In the genomic region with DNA sequence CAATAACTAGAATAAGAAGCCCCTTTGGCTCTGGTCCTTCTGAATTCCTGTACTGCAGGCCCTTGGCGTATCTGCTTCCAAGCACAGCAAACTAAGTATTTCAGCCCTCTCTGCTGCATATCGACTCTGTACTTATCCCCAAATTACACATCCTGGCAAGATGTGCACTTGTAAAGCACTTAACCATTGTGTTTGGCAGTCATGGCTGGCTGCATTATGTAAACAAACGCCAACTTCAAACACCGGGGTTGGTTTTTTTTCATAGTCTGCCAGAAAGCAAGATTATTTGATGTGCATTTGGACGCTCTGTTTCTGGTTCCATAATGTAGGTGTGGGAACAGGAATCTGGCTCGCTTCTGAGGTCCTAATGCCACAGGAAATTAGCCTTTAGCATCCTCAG, we compare ENCODE assay signal across 14 mouse cellular contexts.
"Had no signal": no experiment of that assay in that cellular context is flagged by ENCODE, and none has a peak within 500 bp of the region (broad histone marks: within the 10 kb centered on the region; RNA-seq: fewer than 3 reads in every experiment).

No protein-coding gene starts in this region.

- H3K36me3 ChIP-seq: limb, embryonic 13.5 days; liver, embryonic 13.5 days; midbrain, embryonic 15.5 days; neural tube, embryonic 12.5 days had no signal

- DNase-seq: kidney, adult 11 months; kidney, postnatal 10 days; kidney, postnatal 4 days; liver, embryonic 13.5 days; liver, postnatal 0 days; thymus, postnatal 4 days had no signal

- H3K9me3 ChIP-seq: liver, embryonic 13.5 days; megakaryocyte, embryonic 14.5 days; midbrain, embryonic 15.5 days; neural tube, embryonic 12.5 days had no signal

- H3K27me3 ChIP-seq: limb, embryonic 13.5 days; liver, embryonic 13.5 days; megakaryocyte, embryonic 14.5 days; midbrain, embryonic 15.5 days; neural tube, embryonic 12.5 days had no signal

- ATAC-seq: liver, postnatal 0 days; midbrain, embryonic 15.5 days had no signal

- H3K27ac ChIP-seq: layer of hippocampus, adult 2 months; limb, embryonic 13.5 days; liver, embryonic 13.5 days; macrophage; midbrain, embryonic 15.5 days; neural tube, embryonic 12.5 days; stomach, postnatal 0 days had no signal

- H3K4me2 ChIP-seq: limb, embryonic 13.5 days; liver, embryonic 13.5 days; midbrain, embryonic 11.5 days; midbrain, embryonic 15.5 days; neural tube, embryonic 12.5 days had no signal

- H3K9ac ChIP-seq: limb, embryonic 13.5 days; liver, embryonic 13.5 days; liver, postnatal 0 days; midbrain, embryonic 15.5 days; neural tube, embryonic 12.5 days had no signal

- H3K4me1 ChIP-seq: liver, embryonic 13.5 days; megakaryocyte, embryonic 14.5 days; midbrain, embryonic 15.5 days; neural tube, embryonic 12.5 days had no signal

- H3K4me3 ChIP-seq: layer of hippocampus, adult 2 months; limb, embryonic 13.5 days; liver, embryonic 13.5 days; megakaryocyte, embryonic 14.5 days; midbrain, embryonic 15.5 days; neural tube, embryonic 12.5 days had no signal
